Mouse (Mus musculus): ENCODE data around the gene Miga1.

GRCm38 (mm10) chr3:152332104-152332503 is 8.1 kb downstream of the Miga1 start:
- TF ChIP-seq POLR2A (IDR thresholded peaks at IDR 0.05; ENCODE audit: extremely low read depth, insufficient read depth, low read length) (no peak), CTCF (IDR thresholded peaks at IDR 0.05; ENCODE audit: low read depth, low read length) (no peak)
